Mouse (Mus musculus): Measurements from ENCODE around the gene Foxa3. TPM values are rescaled to one million over a fixed set of nuclear protein-coding genes. Genes with fewer than 3 reads are reported as not detected.

Foxa3 gene
- total RNA-seq, 1 experiment from 2014 or later = not detected

DNA sequence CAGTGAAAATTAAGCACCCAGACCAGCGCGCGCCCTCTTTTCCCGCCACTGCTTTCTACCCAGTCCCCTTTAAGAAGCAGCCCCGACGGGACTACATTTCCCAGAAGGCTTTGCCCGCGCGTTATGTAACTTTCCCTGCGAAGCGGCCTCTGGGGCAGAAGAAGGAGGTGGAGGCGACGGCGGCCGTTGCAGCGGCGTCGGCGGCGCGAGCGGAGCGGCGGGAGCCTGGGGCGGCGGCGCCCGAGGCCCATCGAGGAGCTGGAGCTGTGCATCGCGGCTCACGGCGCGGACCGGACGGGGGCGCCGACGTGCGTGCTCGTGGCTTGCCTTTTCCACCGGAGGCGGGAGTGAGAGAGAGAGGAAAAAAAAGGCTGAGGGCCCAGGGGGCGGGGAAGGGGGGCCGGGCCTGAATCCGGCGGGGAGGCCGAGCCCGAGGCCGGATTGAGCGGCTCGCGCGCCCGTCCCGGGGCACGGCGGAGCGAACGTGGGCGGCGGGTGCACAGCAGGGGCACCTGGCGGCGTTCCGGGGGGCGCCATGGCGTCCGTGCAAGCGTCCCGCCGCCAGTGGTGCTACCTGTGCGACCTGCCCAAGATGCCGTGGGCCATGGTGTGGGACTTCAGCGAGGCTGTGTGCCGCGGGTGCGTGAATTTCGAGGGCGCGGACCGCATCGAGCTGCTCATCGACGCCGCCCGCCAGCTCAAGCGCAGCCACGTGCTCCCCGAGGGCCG lies 19.3 kb downstream of the Foxa3 start, which contains the start of gene Irf2bp1:
Gene Irf2bp1 (plus strand): TSS at position 143 of the 729 bp plus-strand sequence.
- peak; percentile 62 for ATAC-seq (ENCODE audit: extremely low read depth, insufficient number of reproducible peaks, low FRiP score, poor library complexity, severe bottlenecking)

DNA sequence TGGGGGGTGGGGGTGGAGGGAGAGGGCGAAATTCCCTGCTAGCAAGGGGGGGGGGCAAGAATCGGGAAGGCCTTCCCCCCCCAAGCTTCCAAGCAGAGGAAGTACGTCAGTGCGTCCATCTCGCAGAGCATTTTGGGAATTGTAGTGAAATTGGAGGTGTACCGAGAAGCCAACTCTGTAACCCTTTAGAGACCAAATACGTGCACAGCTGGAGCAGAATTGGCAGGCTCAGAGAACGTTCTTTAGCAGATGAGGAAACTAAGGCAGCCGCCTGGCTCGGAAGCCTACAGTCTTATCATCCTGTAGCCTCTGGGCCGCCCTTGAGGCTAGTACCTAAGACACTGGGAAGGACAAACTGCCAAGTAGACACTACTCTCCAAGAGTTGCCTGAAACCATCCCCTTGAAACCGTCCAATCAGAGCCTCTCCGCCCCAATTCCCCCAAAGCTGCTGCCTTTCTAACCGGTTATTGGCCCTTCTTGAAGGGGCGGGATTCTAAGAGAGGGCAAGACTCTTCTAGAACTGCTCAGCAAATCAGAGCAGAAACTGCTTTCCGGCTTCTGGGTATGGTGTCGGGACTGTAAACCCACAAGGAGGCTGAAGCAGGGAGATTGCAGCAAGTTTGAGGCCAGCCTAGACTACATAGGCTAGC lies 20.4 kb downstream of the Foxa3 start:
- ATAC-seq (ENCODE audit: extremely low read depth, insufficient number of reproducible peaks, low FRiP score, poor library complexity, severe bottlenecking) = peak; percentile 21; the same call in 1 of the 2 replicates

DNA sequence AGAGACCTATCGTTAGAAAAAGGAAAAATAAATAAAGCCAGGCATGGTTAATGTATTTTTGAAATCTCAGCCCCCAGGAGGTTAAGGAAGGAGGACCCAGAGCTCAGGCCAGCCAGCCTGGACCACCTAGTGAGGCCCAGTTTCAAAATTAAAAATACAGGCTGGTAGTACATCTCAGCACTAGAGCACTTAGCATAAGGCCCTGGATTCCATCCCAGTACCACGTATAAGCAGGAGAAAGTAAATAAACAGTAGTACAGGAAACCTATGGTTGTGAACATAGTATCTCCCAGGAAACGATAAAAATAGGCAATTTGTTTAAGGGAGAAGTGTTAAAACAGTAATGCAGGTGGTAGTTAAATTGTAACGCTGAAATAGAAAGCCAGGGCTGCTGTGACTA lies 21.2 kb downstream of the Foxa3 start:
- ATAC-seq (ENCODE audit: extremely low read depth, insufficient number of reproducible peaks, low FRiP score, poor library complexity, severe bottlenecking) = no peak

DNA sequence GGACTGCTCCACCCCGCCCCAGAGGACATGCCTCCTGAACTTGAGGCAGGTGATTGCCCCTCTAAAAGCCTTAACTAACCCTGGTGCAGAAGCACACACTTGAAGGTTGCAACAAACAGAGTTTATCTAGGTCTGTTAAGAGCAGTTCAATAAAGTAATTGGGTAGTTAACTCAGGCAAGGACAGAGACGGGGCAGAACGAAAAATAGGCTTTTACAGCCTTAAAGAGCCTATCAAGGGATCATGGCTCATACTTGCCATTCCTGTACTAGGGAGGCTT lies 21.6 kb downstream of the Foxa3 start:
- ATAC-seq (ENCODE audit: extremely low read depth, insufficient number of reproducible peaks, low FRiP score, poor library complexity, severe bottlenecking) = no peak

DNA sequence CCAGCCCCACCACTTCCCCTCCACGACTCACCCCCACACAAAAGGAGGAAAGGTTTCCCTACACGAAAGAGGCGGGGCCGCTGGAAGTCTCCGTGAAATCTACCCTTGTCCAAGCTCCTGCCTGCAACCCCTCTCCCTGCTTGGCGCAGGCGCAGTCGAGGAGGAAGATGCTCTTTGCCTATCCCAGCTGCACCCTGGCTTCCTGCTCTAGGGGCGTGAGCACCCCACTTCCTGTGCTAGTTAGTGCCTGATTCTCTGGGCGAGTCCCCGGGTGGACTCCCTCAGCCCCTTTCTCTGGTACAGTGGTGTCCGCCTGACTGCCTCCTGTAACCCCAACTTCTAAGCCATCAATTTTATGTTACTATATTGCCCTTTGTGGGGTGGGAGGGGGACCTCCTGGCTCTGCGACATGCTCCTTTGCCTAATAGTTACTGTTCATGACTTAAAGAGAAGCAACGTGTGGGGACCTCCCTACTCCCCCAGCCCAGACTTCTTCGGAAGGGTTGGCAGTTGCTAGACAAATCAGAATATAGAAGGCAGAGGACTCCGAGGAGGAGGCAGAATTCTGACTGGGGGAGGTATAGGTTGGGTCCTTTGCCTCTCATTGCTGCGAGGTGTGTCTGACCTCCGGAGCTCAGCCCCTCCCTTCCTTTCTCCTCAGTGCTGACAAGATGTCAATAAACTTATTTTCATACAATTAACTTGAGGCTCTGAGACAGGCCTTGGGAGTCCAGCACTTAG lies 22.1 kb downstream of the Foxa3 start:
- ATAC-seq (ENCODE audit: extremely low read depth, insufficient number of reproducible peaks, low FRiP score, poor library complexity, severe bottlenecking) = peak; percentile 59

DNA sequence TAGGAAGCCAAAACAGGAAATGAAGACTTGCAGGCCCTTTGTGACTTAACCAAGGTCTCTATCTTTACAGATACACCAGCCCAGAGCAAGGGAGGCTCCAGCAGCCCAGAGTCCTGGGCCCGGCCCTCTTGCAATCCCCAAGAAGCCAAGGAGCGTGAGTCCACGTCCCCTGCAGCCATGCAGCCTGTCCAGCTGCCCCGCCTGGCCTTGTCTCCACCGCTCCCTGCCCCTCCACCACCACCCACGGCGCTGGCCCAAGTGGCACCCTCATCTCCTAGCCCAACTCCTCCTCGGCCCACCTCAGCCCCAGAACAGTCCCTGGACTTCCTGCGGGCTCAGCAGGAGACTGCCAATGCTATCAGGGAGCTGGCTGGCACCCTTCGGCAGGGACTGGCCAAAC lies 22.9 kb downstream of the Foxa3 start:
- no peak for ATAC-seq (ENCODE audit: extremely low read depth, insufficient number of reproducible peaks, low FRiP score, poor library complexity, severe bottlenecking)

GRCm38 (mm10) chr7:18998835-18999234 lies 24.5 kb downstream of the Foxa3 start:
- ATAC-seq (ENCODE audit: extremely low read depth, insufficient number of reproducible peaks, low FRiP score, poor library complexity, severe bottlenecking) = no peak

DNA sequence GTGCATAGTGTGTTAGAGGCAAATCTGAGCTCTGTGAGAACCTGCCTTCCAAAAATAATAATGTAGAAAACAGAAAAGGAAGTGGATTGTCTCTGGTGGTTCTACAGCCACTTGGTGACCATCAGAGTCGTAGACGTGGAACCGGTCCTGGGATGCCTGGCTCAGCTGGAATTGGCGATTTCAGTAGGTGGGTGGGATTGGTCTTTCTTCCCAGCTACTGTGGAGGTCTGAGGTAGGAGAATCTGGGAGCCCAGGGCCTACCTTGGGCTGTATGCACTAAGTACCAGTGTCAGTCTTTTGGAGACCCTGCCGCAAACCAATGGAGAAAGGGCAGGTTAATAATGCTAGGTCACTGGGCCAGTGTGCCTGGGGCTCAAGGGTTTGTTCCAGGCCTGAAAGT lies 30.3 kb downstream of the Foxa3 start:
- no peak for ATAC-seq (ENCODE audit: extremely low read depth, insufficient number of reproducible peaks, low FRiP score, poor library complexity, severe bottlenecking)

DNA sequence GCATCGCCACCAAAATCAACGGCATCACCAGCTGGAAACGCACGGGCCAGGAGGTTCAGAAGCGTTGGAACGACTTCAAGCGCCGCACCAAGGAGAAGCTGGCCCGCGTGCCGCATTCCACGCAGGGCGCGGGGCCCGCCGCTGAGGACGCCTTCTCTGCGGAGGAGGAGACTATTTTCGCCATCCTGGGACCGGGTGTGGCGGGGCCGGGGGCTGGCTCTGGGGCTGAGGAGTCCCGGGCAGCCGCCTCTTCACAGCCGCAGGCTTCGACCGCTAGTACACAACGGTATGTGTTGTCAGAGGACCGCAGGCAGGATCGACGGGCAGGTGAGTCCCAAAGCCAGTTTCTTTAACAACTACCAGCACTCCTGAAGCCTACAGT lies 31.1 kb downstream of the Foxa3 start:
- ATAC-seq (ENCODE audit: extremely low read depth, insufficient number of reproducible peaks, low FRiP score, poor library complexity, severe bottlenecking) = no peak

DNA sequence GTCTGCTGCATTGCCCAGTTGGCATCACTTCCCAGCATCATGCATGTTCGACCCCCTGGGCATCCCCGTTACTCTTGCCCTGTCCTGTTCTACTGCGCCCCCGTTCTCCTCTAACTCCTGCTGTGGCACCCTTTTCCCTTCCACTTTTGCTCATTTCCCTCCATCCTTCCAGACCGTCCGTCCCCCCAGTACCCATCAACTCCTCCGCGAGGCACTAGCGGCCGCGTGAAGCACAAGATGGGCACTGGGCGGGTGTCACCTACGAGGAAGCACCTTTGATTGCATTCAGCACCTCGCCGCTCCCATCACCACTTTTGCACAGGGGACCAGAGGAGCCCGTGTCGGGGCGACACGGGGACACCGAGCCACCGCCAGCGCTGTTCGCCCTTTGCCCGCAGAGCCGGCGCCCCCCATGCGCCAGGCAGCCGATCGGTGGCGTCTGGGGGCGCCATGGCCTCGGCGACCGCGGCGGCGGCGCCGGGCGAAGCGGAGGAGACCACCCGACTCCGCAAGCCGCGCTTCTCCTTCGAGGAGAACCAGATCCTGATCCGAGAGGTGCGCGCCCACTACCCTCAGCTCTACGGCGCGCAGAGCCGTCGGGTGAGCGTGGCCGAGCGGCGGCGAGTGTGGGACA lies 31.6 kb downstream of the Foxa3 start:
- ATAC-seq (ENCODE audit: extremely low read depth, insufficient number of reproducible peaks, low FRiP score, poor library complexity, severe bottlenecking) = no peak

GRCm38 (mm10) chr7:18990601-18991295 lies 32.6 kb downstream of the Foxa3 start, which contains the start of gene Mypop:
Mypop (plus strand) TSS chr7:18991245.
- ATAC-seq (ENCODE audit: extremely low read depth, insufficient number of reproducible peaks, low FRiP score, poor library complexity, severe bottlenecking) = peak; percentile 90

- no peak for ATAC-seq (ENCODE audit: extremely low read depth, insufficient number of reproducible peaks, low FRiP score, poor library complexity, severe bottlenecking)
Observed at GRCm38 (mm10) chr7:18989995-18990394, 33.3 kb downstream of the Foxa3 start.

GRCm38 (mm10) chr7:18988780-18989179 lies 34.6 kb downstream of the Foxa3 start:
- ATAC-seq (ENCODE audit: extremely low read depth, insufficient number of reproducible peaks, low FRiP score, poor library complexity, severe bottlenecking) = no peak

DNA sequence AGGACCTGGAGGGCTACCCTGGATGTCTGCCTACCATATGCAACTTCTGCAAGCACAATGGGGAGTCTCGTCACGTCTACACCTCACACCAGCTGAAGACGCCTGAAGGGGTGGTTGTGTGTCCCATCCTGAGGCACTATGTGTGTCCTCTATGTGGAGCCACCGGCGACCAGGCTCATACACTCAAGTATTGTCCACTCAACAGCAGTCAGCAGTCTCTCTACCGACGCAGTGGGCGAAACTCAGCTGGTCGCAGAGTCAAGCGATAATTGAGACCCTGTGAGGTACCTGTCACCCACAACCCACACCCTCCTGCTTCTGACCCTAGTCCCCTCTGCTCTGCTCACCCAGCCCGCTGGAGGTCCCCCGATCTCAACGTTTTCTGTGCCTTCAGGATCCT lies 35.6 kb downstream of the Foxa3 start:
- ATAC-seq (ENCODE audit: extremely low read depth, insufficient number of reproducible peaks, low FRiP score, poor library complexity, severe bottlenecking) = no peak

DNA sequence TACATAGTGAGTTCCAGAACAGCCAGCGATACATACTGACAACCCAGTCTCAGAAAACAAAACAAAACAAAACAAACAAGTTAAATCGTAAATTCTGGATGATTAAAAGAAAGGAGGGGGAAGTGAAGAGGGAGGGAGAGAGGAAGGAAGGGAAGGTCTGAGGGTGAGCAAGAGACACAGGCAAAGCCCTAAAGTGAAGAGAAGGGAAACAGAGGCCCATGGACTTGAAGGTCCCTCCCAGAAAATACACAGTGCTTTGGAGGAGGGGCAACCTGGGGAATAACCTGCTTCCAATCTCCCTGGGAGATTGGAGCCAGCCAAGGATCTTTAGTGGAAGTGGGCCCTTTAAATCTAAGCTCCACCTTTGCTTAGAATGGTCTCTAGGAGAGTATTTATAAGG lies 36.2 kb downstream of the Foxa3 start, which contains the start of gene Nanos2:
Gene Nanos2 (plus strand): TSS at position 301 of the 400 bp plus-strand sequence.
- ATAC-seq (ENCODE audit: extremely low read depth, insufficient number of reproducible peaks, low FRiP score, poor library complexity, severe bottlenecking) = no peak

DNA sequence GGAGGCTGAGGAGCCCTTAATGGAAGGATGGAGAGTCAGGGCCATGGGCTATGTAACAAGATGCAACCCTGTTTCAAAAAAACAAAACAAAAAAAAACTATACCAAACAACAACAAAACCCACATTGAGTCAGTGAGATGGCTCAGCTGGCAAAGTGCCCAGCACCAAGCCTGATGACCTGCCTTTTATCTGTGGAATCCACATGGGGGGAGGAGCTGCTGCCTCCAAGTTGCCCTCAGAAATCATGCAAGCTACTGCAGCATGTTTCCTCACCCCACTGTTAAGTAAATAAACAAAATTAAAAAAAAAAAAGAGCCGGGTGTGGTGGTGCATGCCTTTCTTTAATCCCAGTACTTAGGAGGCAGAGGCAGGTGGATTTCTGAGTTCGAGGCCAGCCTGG lies 36.8 kb downstream of the Foxa3 start:
- ATAC-seq (ENCODE audit: extremely low read depth, insufficient number of reproducible peaks, low FRiP score, poor library complexity, severe bottlenecking) = no peak

- no peak for ATAC-seq (ENCODE audit: extremely low read depth, insufficient number of reproducible peaks, low FRiP score, poor library complexity, severe bottlenecking)
Observed at GRCm38 (mm10) chr7:18978381-18978780, 45.0 kb downstream of the Foxa3 start.

DNA sequence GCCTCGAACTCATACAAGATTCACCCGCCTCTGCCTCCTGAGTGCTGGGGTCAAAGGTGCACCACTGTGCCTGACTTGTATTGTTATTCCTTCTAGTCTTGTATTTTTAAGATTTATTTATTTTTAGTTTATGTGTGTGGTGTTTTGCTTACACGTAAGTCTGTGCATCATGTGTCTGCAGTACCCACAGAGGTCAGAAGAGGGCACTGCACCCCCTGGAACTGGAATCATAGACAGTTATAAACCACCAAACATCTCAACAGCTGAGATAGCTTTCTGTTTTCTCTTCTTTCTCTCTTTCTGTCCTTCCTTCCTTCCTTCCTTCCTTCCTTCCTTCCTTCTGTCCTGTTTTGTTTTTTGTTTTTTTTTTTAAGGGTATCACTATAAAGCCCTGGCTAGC lies 52.4 kb downstream of the Foxa3 start:
- ATAC-seq (ENCODE audit: extremely low read depth, insufficient number of reproducible peaks, low FRiP score, poor library complexity, severe bottlenecking) = no peak

DNA sequence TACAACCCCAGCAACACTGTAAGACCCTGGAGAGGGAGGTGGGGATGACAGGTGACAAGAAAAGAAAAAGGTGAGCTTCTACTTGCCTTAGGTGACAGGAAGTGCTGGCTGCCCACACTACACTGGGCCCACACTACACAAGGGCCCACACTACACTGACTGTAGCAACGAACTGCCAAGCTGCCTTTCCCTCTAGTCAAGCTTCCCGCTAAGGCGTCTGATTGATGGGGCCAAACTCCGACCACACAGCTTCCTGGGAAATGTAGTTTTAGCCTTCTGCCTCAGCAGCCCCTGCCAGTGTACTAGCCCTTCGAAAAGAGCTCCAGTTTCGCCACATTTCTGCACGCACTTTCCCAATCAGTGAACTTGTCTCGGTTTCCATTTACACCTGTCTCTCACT lies 55.7 kb downstream of the Foxa3 start:
- ATAC-seq (ENCODE audit: extremely low read depth, insufficient number of reproducible peaks, low FRiP score, poor library complexity, severe bottlenecking) = no peak
